Mouse (Mus musculus) small intestine, adult 2 months (tissue): ENCODE measurements around the gene Dnaja4.

Experiments
- CTCF ChIP-seq: fragments of 200-500 bp; IDR thresholded peaks from 2 replicates; pipeline ENCODE4 v1.5.1; 2012; ENCODE audit warnings: low read depth, mild to moderate bottlenecking, control low read depth, inconsistent platforms, low read length, moderate library complexity, mixed read lengths; ENCODE audit not compliant: insufficient replicate concordance, insufficient read length; ENCODE audit errors: extremely low read depth
- POLR2A ChIP-seq: fragments of 200-500 bp; IDR thresholded peaks from 2 replicates; pipeline ENCODE4 v1.6.1; 2012; ENCODE audit warnings: low read depth, mild to moderate bottlenecking, control low read depth, inconsistent platforms, low read length, moderate library complexity

- TF ChIP-seq CTCF, result no peak
- TF ChIP-seq POLR2A, result no peak
Observed at GRCm38 (mm10) chr9:54734639-54735252, 36.1 kb downstream of the Dnaja4 start.
